Mouse (Mus musculus) lung, embryonic 14.5 days (tissue): Measurements from ENCODE around the gene Lrrc58. TPM values are rescaled to one million over a fixed set of nuclear protein-coding genes. Genes with fewer than 3 reads are reported as not detected.

Experiments
- ATAC-seq: fragments of 200-750 bp; cut with Nextera tagmentation; 2 replicates; pipeline ENCODE4 v1.8.0; 2017; ENCODE audit warnings: mild to moderate bottlenecking, moderate TSS enrichment, moderate library complexity; ENCODE audit not compliant: insufficient read depth
- DNase-seq: peaks from one replicate; pipeline ENCODE4 v3.0.0-alpha.2; 2015
- H3K27ac ChIP-seq: fragments of 300-500 bp; sonication (generic); 2 replicates; pipeline ENCODE4 v1.5.1; 2014; ENCODE audit warnings: low read depth, mild to moderate bottlenecking, moderate library complexity
- H3K27me3 ChIP-seq: fragments of 300-500 bp; sonication (generic); 2 replicates; pipeline ENCODE4 v1.6.1; 2014; ENCODE audit warnings: low read length, control low read depth; ENCODE audit not compliant: insufficient read depth
- H3K36me3 ChIP-seq: fragments of 300-500 bp; sonication (generic); 2 replicates; pipeline ENCODE4 v1.6.1; 2014; ENCODE audit warnings: control low read depth; ENCODE audit not compliant: insufficient read depth
- H3K4me1 ChIP-seq: fragments of 300-500 bp; sonication (generic); 2 replicates; pipeline ENCODE4 v1.6.1; 2014; ENCODE audit warnings: antibody characterized with exemption, control low read depth; ENCODE audit not compliant: insufficient read depth
- H3K4me2 ChIP-seq: fragments of 300-500 bp; sonication (generic); 2 replicates; pipeline ENCODE4 v1.6.1; 2014; ENCODE audit warnings: mild to moderate bottlenecking
- H3K4me3 ChIP-seq: fragments of 300-500 bp; sonication (generic); 2 replicates; pipeline ENCODE4 v1.5.1; 2014; ENCODE audit warnings: low read depth, low read length
- H3K9ac ChIP-seq: fragments of 300-500 bp; sonication (generic); 2 replicates; pipeline ENCODE4 v1.6.1; 2014
- H3K9me3 ChIP-seq: fragments of 300-500 bp; sonication (generic); 2 replicates; pipeline ENCODE4 v1.6.1; 2016; ENCODE audit warnings: low read depth, low read length, control low read depth
- CTCF ChIP-seq: IDR thresholded peaks from 2 replicates; pipeline ENCODE4 v1.5.1; 2016; ENCODE audit warnings: antibody characterized with exemption, low read depth
- WGBS: fragments of 180-500 bp; shearing (Covaris S2); extraction: QIAGEN DNeasy Blood & Tissue Kit; methylation state at CpG from one replicate; pipeline ENCODE4 v1.1.7; 2014; 5-methylcytosine and 5-hydroxymethylcytosine counted together
- polyA plus RNA-seq: library from polyadenylated mRNA; unstranded; fragments of >200 nt; fragmentation: Nextera tagmentation; extraction: Ambion mirVana; gene quantifications from 2 replicates; pipeline ENCODE4 v1.2.1, GENCODE M21; 2014

The Lrrc58 gene
- polyA plus RNA-seq, 1 experiment from 2014 or later = 78.4 TPM

GRCm38 (mm10) chr16:37855583-37855982, 12.6 kb upstream of the Lrrc58 start:
- Histone ChIP-seq H3K4me2 (no peak overlapping the region), H3K4me1 (peaks cover 8% of the 10 kb centered on the region; the same call in 1 of the 2 replicates), H3K27me3 (no peaks in the 10 kb centered on the region), H3K4me3 (no peak overlapping the region), H3K9ac (no peak overlapping the region), H3K9me3 (no peaks in the 10 kb centered on the region), H3K36me3 (no peaks in the 10 kb centered on the region), H3K27ac (no peak overlapping the region)
- TF ChIP-seq CTCF = no peak
- ATAC-seq = no peak
- WGBS = 32% methylated on average over 8 of the region's 8 CpGs
- no peak for DNase-seq

GRCm38 (mm10) chr16:37856327-37856726, 11.9 kb upstream of the Lrrc58 start:
- no peak for ATAC-seq
- Histone ChIP-seq H3K27ac (no peak overlapping the region), H3K36me3 (no peaks in the 10 kb centered on the region), H3K4me2 (no peak overlapping the region), H3K4me1 (peaks cover 8% of the 10 kb centered on the region; the same call in 1 of the 2 replicates), H3K9ac (no peak overlapping the region), H3K9me3 (no peaks in the 10 kb centered on the region), H3K27me3 (no peaks in the 10 kb centered on the region), H3K4me3 (no peak overlapping the region)
- no peak for DNase-seq
- WGBS = 24% methylated on average over 3 of the region's 3 CpGs
- TF ChIP-seq CTCF = no peak

- Histone ChIP-seq H3K9ac (no peak overlapping the region), H3K36me3 (no peaks in the 10 kb centered on the region), H3K4me2 (no peak overlapping the region), H3K27me3 (no peaks in the 10 kb centered on the region), H3K4me1 (peaks cover 4% of the 10 kb centered on the region; the same call in 1 of the 2 replicates), H3K4me3 (no peak overlapping the region), H3K27ac (no peak overlapping the region), H3K9me3 (no peaks in the 10 kb centered on the region)
- no peak for TF ChIP-seq CTCF
- ATAC-seq (no peak), DNase-seq (no peak)
- WGBS = 76% methylated on average over 8 of the region's 8 CpGs
Observed at GRCm38 (mm10) chr16:37857495-37857894, 10.7 kb upstream of the Lrrc58 start.

- no peak overlapping the region for H3K9ac ChIP-seq
- no peaks in the 10 kb centered on the region for H3K27me3 ChIP-seq
- no peak overlapping the region for H3K4me2 ChIP-seq
- H3K9me3 ChIP-seq = no peaks in the 10 kb centered on the region
- no peak for TF ChIP-seq CTCF
- DNase-seq = no peak
- no peaks in the 10 kb centered on the region for H3K36me3 ChIP-seq
- ATAC-seq = no peak
- 78% methylated on average over 7 of the region's 7 CpGs for WGBS
- H3K4me3 ChIP-seq = no peak overlapping the region
- H3K27ac ChIP-seq = no peak overlapping the region
- no peaks in the 10 kb centered on the region for H3K4me1 ChIP-seq
Observed at GRCm38 (mm10) chr16:37860213-37860612, 8.0 kb upstream of the Lrrc58 start.

GRCm38 (mm10) chr16:37861029-37861428, 7.2 kb upstream of the Lrrc58 start, which contains the start of gene Gm36028:
Gene Gm36028 (minus strand): TSS chr16:37861146.
- Histone ChIP-seq H3K27ac (no peak within 1 kb of the TSS), H3K36me3 (no peaks in the 10 kb centered on the region), H3K27me3 (no peaks in the 10 kb centered on the region), H3K4me1 (no peaks in the 10 kb centered on the region), H3K4me3 (no peak within 1 kb of the TSS), H3K9ac (no peak within 1 kb of the TSS), H3K9me3 (no peaks in the 10 kb centered on the region), H3K4me2 (no peak within 1 kb of the TSS)
- TF ChIP-seq CTCF = no peak
- ATAC-seq (no peak), DNase-seq (no peak)
- 67% methylated on average over 7 of the region's 7 CpGs for WGBS

GRCm38 (mm10) chr16:37863876-37864275, 4.3 kb upstream of the Lrrc58 start:
- no peak for ATAC-seq
- H3K4me3 ChIP-seq = no peak overlapping the region

GRCm38 (mm10) chr16:37865841-37866240, 2.3 kb upstream of the Lrrc58 start:
- DNase-seq = no peak

More at GRCm38 (mm10) chr16:37863876-37864275, 4.3 kb upstream of the Lrrc58 start:
- Histone ChIP-seq H3K27ac (no peak overlapping the region), H3K4me2 (no peak overlapping the region), H3K9ac (no peak overlapping the region), H3K27me3 (no peaks in the 10 kb centered on the region), H3K4me1 (no peaks in the 10 kb centered on the region), H3K9me3 (no peaks in the 10 kb centered on the region), H3K36me3 (no peaks in the 10 kb centered on the region)
- WGBS = 73% methylated on average over 3 of the region's 3 CpGs
- DNase-seq = no peak
- no peak for TF ChIP-seq CTCF

More at GRCm38 (mm10) chr16:37865841-37866240, 2.3 kb upstream of the Lrrc58 start:
- Histone ChIP-seq H3K27me3 (no peaks in the 10 kb centered on the region), H3K27ac (no peak overlapping the region), H3K36me3 (no peaks in the 10 kb centered on the region), H3K4me1 (peaks cover 10% of the 10 kb centered on the region; the same call in 1 of the 2 replicates), H3K4me2 (no peak overlapping the region), H3K4me3 (no peak overlapping the region), H3K9me3 (no peaks in the 10 kb centered on the region), H3K9ac (no peak overlapping the region)
- 74% methylated on average over 9 of the region's 9 CpGs for WGBS
- TF ChIP-seq CTCF = no peak
- no peak for ATAC-seq
